Mouse (Mus musculus) hindbrain, embryonic 15.5 days (tissue): ENCODE data around the gene C530008M17Rik. TPM values are rescaled to one million over a fixed set of nuclear protein-coding genes. Genes with fewer than 3 reads are reported as not detected.

Experiments used
- ATAC-seq: fragments of 200-750 bp; cut with Nextera tagmentation; 2 replicates; pipeline ENCODE4 v1.8.0; 2017; ENCODE audit warnings: low read depth, moderate number of reproducible peaks, moderate TSS enrichment; ENCODE audit not compliant: low FRiP score
- H3K27ac ChIP-seq: fragments of 300-500 bp; sonication (generic); replicated peaks from 2 replicates; pipeline ENCODE4 v1.5.1; 2015; ENCODE audit warnings: mild to moderate bottlenecking, inconsistent platforms
- H3K27me3 ChIP-seq: fragments of 300-500 bp; sonication (generic); 2 replicates; pipeline ENCODE4 v1.6.1; 2015; ENCODE audit warnings: control low read depth, inconsistent platforms
- H3K36me3 ChIP-seq: fragments of 300-500 bp; sonication (generic); 2 replicates; pipeline ENCODE4 v1.6.1; 2015; ENCODE audit warnings: control low read depth, inconsistent platforms
- H3K4me1 ChIP-seq: fragments of 300-500 bp; sonication (generic); replicated peaks from 2 replicates; pipeline ENCODE4 v1.6.1; 2015; ENCODE audit warnings: control low read depth, inconsistent platforms
- H3K4me2 ChIP-seq: fragments of 300-500 bp; sonication (generic); 2 replicates; pipeline ENCODE4 v1.6.1; 2015; ENCODE audit warnings: moderate library complexity, mild to moderate bottlenecking, inconsistent platforms
- H3K4me3 ChIP-seq: fragments of 300-500 bp; sonication (generic); 2 replicates; pipeline ENCODE4 v1.5.1; 2015; ENCODE audit warnings: mild to moderate bottlenecking, inconsistent platforms
- H3K9ac ChIP-seq: fragments of 300-500 bp; sonication (generic); 2 replicates; pipeline ENCODE4 v1.6.1; 2015; ENCODE audit warnings: inconsistent platforms
- H3K9me3 ChIP-seq: fragments of 300-500 bp; sonication (generic); 2 replicates; pipeline ENCODE4 v1.6.1; 2016; ENCODE audit warnings: control low read depth, inconsistent platforms
- WGBS: fragments of 180-500 bp; shearing (Covaris S2); methylation state at CpG from one replicate; pipeline ENCODE4 v1.1.7; 2015; 5-methylcytosine and 5-hydroxymethylcytosine counted together
- polyA plus RNA-seq: library from polyadenylated mRNA; unstranded; fragments of >200 nt; fragmentation: Nextera tagmentation; extraction: Ambion mirVana; gene quantifications from 2 replicates; pipeline ENCODE4 v1.2.1, GENCODE M21; 2015

Gene C530008M17Rik
- polyA plus RNA-seq, 1 experiment from 2014 or later = 68.1 TPM

DNA sequence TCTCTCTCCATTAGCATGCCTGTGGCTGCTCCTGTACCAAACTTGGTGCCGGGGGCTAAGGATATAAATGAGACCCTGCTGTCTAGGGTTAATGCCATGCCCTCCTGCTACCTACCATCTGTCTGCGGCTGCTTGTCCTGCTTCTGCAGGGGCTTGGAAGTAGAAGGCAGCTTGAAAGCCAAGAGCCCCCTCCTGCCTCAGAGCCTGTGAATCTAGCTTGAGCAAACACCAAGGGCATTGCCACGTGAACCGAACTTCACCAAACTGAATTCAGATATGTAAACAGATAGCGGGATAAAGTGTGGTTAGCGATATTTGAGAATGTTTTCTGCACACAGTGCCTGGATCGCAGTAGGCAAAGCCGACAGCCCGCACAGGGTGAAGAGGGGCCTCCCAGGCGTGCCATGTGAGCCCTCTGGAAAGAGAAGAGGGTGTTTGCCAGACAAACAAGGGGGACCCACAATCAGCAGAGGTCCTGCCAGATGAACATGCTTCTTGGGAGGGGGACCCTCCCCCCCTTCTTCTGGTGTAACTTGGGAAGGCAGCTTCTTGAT is 106.9 kb downstream of the C530008M17Rik start:
- H3K9ac ChIP-seq = no peak overlapping the region
- no peaks in the 10 kb centered on the region for H3K9me3 ChIP-seq
- 40% methylated on average over 10 of the region's 10 CpGs for WGBS
- no peaks in the 10 kb centered on the region for H3K27me3 ChIP-seq
- peak overlapping the region; percentile 8; the same call in 1 of the 2 replicates for H3K4me2 ChIP-seq
- no peak overlapping the region for H3K4me3 ChIP-seq
- H3K36me3 ChIP-seq = peaks cover 5% of the 10 kb centered on the region; the same call in 1 of the 2 replicates
- H3K27ac ChIP-seq = peak overlapping the region; percentile 80
- peak; percentile 75 for ATAC-seq
- H3K4me1 ChIP-seq = peaks cover 43% of the 10 kb centered on the region

GRCm38 (mm10) chr5:76763731-76764130 is 107.4 kb downstream of the C530008M17Rik start:
- peak; percentile 24 for ATAC-seq
- no peaks in the 10 kb centered on the region for H3K27me3 ChIP-seq
- no peak overlapping the region for H3K9ac ChIP-seq
- 0 out of 2 replicates have a peak overlapping the region, but pooled peaks have one; percentile 8 for H3K4me2 ChIP-seq
- H3K36me3 ChIP-seq = peaks cover 5% of the 10 kb centered on the region; the same call in 1 of the 2 replicates
- H3K9me3 ChIP-seq = no peaks in the 10 kb centered on the region
- WGBS = 52% methylated on average over 6 of the region's 6 CpGs
- H3K4me1 ChIP-seq = peaks cover 43% of the 10 kb centered on the region
- no peak overlapping the region for H3K4me3 ChIP-seq
- H3K27ac ChIP-seq = peak overlapping the region; percentile 80

GRCm38 (mm10) chr5:76769014-76769413 is 112.7 kb downstream of the C530008M17Rik start:
- Histone ChIP-seq H3K4me1 (peaks cover 15% of the 10 kb centered on the region), H3K9ac (no peak overlapping the region), H3K27ac (no peak overlapping the region), H3K27me3 (no peaks in the 10 kb centered on the region), H3K4me2 (no peak overlapping the region), H3K4me3 (no peak overlapping the region), H3K9me3 (no peaks in the 10 kb centered on the region), H3K36me3 (peaks cover 5% of the 10 kb centered on the region; the same call in 1 of the 2 replicates)
- no peak for ATAC-seq
- 82% methylated on average over 3 of the region's 3 CpGs for WGBS

DNA sequence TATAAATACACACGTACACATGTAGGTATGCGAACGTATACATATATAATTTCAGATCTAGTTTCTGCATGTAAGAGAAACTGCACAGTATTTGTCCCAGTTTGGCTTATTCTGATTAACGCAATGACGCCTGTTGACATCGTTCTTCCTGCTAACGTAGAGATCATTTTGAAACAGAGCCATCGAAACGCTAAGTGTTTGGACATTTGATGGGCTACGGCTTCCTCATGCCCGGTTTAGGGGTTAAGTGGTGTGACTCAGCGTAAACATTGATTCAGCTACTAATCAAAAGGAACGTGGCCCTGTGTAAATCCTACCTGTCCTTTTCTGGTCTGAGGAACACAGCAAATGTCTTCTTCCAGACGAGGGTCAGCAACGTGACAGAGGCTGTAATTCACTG is 113.3 kb downstream of the C530008M17Rik start:
- Histone ChIP-seq H3K9ac (no peak overlapping the region), H3K27ac (no peak overlapping the region), H3K9me3 (no peaks in the 10 kb centered on the region), H3K4me2 (no peak overlapping the region), H3K4me1 (0 out of 2 replicates have a peak, but pooled peaks cover 10% of the 10 kb centered on the region), H3K27me3 (no peaks in the 10 kb centered on the region), H3K36me3 (peaks cover 5% of the 10 kb centered on the region; the same call in 1 of the 2 replicates), H3K4me3 (no peak overlapping the region)
- no peak for ATAC-seq
- 83% methylated on average over 15 of the region's 15 CpGs for WGBS

DNA sequence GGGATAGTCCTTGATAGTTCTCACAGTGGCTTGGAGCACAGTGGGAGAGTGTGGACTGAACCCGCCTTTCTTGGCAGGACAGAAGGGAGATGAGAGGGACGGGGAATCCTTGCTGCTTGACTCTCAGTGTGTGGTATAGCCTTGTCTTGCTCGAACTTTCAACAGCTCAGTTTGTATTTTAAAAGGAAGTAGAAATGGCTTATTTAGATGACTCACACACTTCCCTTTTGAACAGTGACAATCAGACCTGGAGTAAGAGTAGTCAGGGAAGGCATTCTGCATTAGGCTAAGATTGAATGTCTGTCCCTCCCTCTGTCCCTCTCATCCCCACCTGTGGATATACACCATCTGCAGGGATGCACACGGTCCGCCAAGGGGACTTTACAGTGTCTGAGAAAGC is 115.1 kb downstream of the C530008M17Rik start:
- Histone ChIP-seq H3K4me3 (no peak overlapping the region), H3K27ac (no peak overlapping the region), H3K9ac (no peak overlapping the region), H3K36me3 (no peaks in the 10 kb centered on the region), H3K4me1 (0 out of 2 replicates have a peak, but pooled peaks cover 4% of the 10 kb centered on the region), H3K27me3 (no peaks in the 10 kb centered on the region), H3K4me2 (no peak overlapping the region), H3K9me3 (no peaks in the 10 kb centered on the region)
- 84% methylated on average over 5 of the region's 5 CpGs for whole genome bisulfite sequencing
- ATAC-seq = no peak

- Histone ChIP-seq H3K9me3 (no peaks in the 10 kb centered on the region), H3K27ac (no peak overlapping the region), H3K4me3 (no peak overlapping the region), H3K9ac (no peak overlapping the region), H3K4me2 (no peak overlapping the region), H3K36me3 (no peaks in the 10 kb centered on the region), H3K27me3 (no peaks in the 10 kb centered on the region), H3K4me1 (0 out of 2 replicates have a peak, but pooled peaks cover 4% of the 10 kb centered on the region)
- no peak for ATAC-seq
- 57% methylated on average over 4 of the region's 4 CpGs for WGBS
Observed at GRCm38 (mm10) chr5:76772831-76773230, 116.5 kb downstream of the C530008M17Rik start.

DNA sequence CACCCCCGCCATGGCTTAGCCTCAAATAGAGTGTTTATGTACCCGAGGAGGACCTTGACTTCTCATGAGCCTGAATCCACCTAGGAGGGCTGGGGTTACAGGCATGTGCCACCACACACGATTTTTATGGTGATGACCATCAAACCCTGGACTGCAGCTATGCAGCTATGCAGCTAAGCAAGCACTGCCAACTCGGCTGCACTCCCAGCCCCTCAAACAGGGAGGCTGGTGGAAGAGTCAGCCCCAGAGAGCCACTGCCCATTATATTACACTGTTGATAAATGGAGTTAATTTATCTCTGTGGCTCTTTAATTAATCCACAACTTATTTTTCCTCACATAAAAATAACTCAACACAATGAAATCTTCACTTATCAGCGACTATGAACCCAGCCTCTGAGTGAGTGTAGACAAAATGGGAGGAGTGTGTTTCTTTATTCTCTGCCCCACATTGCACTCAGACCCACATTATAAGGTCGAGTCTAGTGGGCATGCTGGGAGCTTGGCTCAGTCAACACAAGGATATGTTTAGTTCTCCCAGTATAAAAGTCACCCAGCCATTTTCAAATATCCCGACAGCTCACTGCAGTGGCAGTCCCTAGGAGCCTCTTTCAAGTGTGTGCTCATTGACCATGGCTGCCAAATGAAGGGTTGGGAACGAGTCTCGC is 117.3 kb downstream of the C530008M17Rik start:
- no peaks in the 10 kb centered on the region for H3K27me3 ChIP-seq
- no peak overlapping the region for H3K27ac ChIP-seq
- no peaks in the 10 kb centered on the region for H3K9me3 ChIP-seq
- no peak overlapping the region for H3K4me2 ChIP-seq
- H3K4me3 ChIP-seq = no peak overlapping the region
- ATAC-seq = peak; percentile 63; the same call in 1 of the 2 replicates
- no peaks in the 10 kb centered on the region for H3K36me3 ChIP-seq
- WGBS = 66% methylated on average over 9 of the region's 9 CpGs
- 0 out of 2 replicates have a peak, but pooled peaks cover 4% of the 10 kb centered on the region for H3K4me1 ChIP-seq
- H3K9ac ChIP-seq = no peak overlapping the region

- H3K4me1 ChIP-seq = peaks cover 37% of the 10 kb centered on the region
Observed at GRCm38 (mm10) chr5:76779094-76779615, 122.8 kb downstream of the C530008M17Rik start.

DNA sequence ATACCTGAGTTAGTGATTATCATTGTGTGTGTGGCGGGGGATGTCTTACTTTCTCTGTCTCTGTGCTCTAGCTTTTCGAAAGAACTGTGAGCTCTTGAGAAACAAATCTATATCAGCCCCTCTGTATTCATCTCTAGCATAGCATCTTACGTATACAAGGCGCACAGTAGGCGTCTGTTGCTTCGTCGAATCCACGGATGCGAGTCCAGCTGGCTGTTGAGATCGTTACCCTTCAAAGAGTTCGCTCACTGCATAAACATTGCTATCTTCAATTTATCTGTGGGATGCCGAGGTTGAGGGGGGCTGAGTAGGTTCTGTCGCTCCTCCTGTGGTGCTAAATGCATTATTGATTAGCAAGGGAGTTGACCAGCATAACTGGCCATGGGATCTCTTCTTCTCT is 125.6 kb downstream of the C530008M17Rik start:
- WGBS = 56% methylated on average over 13 of the region's 13 CpGs
- H3K9ac ChIP-seq = no peak overlapping the region
- peak overlapping the region; percentile 86 for H3K27ac ChIP-seq
- no peak for ATAC-seq
- no peak overlapping the region for H3K4me3 ChIP-seq
- no peaks in the 10 kb centered on the region for H3K9me3 ChIP-seq
- no peaks in the 10 kb centered on the region for H3K27me3 ChIP-seq
- H3K4me1 ChIP-seq = peaks cover 37% of the 10 kb centered on the region
- peak overlapping the region; percentile 25 for H3K4me2 ChIP-seq
- no peaks in the 10 kb centered on the region for H3K36me3 ChIP-seq

More at GRCm38 (mm10) chr5:76779094-76779615, 122.8 kb downstream of the C530008M17Rik start:
- no peak overlapping the region for H3K4me3 ChIP-seq
- ATAC-seq = no peak
- no peaks in the 10 kb centered on the region for H3K27me3 ChIP-seq
- H3K27ac ChIP-seq = 0 out of 2 replicates have a peak overlapping the region, but pooled peaks have one; percentile 28
- WGBS = 41% methylated on average over 14 of the region's 14 CpGs
- no peak overlapping the region for H3K4me2 ChIP-seq
- H3K9me3 ChIP-seq = no peaks in the 10 kb centered on the region
- H3K9ac ChIP-seq = no peak overlapping the region
- no peaks in the 10 kb centered on the region for H3K36me3 ChIP-seq

DNA sequence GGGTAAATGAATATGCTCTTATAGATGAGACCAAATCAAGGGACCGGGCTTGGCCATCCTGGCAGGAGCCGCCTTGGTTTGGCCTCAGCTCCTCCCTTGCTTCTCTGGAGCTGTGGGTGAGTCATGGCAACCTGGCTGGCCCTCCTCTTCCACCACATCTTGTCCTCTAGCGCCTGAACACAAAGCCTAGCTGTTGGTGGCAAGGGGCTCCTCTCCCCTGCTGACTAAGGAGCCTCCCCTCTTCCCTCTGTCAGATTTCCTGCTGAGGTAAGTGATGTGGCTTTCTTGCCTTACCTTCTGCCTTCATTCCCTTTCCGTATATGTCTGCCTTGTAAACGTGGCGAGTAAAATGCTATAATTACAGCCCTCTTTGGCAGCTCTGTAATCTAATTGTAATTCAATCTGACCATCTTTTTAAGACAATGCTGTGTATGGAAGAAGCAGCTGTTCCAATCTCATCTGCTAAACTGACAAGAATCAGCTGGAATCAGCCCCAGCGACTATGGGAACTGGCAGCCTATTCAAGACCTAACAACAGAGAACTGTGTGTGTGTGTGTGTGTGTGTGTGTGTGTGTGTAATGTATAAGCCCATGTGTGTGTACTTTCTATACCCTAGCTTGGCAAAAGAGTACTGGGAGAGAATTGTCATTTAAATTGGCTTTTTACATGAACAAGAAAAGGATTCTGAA is 126.2 kb downstream of the C530008M17Rik start:
- peaks cover 37% of the 10 kb centered on the region for H3K4me1 ChIP-seq
- no peak overlapping the region for H3K9ac ChIP-seq
- WGBS = 15% methylated on average over 7 of the region's 7 CpGs
- H3K27me3 ChIP-seq = no peaks in the 10 kb centered on the region
- no peaks in the 10 kb centered on the region for H3K9me3 ChIP-seq
- no peak overlapping the region for H3K4me3 ChIP-seq
- H3K27ac ChIP-seq = peak overlapping the region; percentile 86
- no peaks in the 10 kb centered on the region for H3K36me3 ChIP-seq
- peak; percentile 83 for ATAC-seq
- H3K4me2 ChIP-seq = peak overlapping the region; percentile 25

DNA sequence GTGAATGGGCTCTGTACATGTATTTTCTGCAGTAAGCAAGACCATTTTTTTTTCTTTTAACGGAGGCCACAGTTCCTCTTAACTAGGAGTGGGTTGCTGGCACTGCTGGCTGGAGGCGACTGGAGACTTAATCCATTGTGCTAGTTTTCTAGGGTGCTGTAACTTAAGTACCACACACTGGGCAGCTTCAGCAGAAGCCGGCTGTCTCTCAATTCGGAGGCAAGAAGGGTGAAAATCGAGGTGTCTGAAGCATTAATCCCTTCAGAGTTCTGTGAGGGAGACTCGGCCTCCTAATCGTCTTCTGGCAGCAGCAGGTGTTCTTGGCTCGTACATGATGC is 126.8 kb downstream of the C530008M17Rik start:
- ATAC-seq = no peak
- H3K4me3 ChIP-seq = no peak overlapping the region
- 31% methylated on average over 8 of the region's 8 CpGs for WGBS
- H3K9me3 ChIP-seq = no peaks in the 10 kb centered on the region
- no peaks in the 10 kb centered on the region for H3K27me3 ChIP-seq
- H3K27ac ChIP-seq = peak overlapping the region; percentile 86
- peak overlapping the region; percentile 25; the same call in 1 of the 2 replicates for H3K4me2 ChIP-seq
- H3K4me1 ChIP-seq = peaks cover 37% of the 10 kb centered on the region
- H3K9ac ChIP-seq = no peak overlapping the region
- no peaks in the 10 kb centered on the region for H3K36me3 ChIP-seq
